Mouse (Mus musculus): ENCODE results near the gene Fam129b.

DNA sequence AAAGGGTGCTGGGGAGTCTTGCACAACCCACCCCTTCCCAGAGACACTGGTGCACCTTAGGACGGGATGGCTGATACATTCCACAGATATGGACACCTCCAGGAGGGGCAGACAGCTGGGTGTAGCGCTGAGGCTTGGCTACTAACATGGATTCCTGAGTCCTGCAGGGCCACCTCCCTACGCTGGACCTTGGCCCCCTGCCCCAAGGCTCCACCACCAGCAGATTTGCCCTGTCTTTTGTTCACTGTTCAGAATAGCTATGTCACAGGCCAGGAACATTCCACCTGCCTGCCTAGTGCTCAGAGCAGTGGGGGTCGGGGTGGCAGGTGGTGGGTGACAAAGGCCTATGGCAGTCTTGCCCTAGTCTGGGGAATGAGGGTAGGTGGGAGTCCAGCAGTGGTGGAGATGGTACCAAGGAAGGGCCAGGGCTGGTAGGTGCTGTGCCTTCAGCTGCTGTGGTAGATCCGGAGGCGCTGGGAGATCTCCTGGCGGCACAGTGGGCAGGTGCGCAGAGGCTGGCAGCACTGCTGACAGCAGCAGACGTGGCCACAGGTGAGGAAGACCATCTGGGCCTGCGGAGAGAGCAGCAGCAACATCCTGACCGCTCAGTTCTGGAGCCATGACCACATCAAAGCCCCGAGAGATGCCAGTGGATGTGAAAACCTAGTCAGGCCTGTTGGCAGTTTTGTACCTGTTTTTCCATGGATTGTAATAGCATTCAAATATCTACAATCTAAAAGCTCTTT, 50.6 kb downstream of the Fam129b start:
- TF ChIP-seq CTCF (IDR thresholded peaks at IDR 0.05; ENCODE audit: low read depth): no peak
- TF ChIP-seq EP300 (IDR thresholded peaks at IDR 0.05; ENCODE audit: low read depth): no peak

Data from liver, embryonic 14.5 days (tissue).